Comparison of ENCODE assay signal across 24 mouse cellular contexts in the genomic region with DNA sequence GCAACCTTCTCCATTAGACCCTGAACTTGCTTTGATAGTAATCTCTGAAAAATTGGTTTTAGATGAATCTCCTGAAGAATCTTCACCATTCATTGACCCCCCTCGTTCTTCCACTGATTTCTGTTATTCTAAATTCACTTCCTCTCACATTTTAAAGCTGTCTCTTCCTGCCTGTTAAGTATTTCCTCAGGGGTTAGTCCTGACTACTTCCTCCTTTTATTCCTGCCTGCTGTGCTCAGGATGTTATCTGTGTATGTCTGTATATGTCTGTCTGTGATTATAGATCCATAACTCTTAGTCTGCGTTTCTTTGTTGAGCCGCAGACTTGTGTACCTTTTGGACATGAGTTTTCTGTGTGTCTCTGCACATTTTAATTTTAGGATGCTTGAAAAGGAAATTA.
"Had no signal": no experiment of that assay in that cellular context is flagged by ENCODE, and none has a peak within 500 bp of the region (broad histone marks: within the 10 kb centered on the region; RNA-seq: fewer than 3 reads in every experiment).

No protein-coding gene starts in this region.

- H3K4me3 ChIP-seq: heart, embryonic 10.5 days; heart, embryonic 12.5 days; hindbrain, embryonic 10.5 days; hindbrain, embryonic 12.5 days; intestine, embryonic 15.5 days; layer of hippocampus, adult 2 months; left cerebral cortex, adult 2 months; limb, embryonic 13.5 days; limb, embryonic 15.5 days; liver, embryonic 12.5 days had no signal

- DNase-seq: gastrocnemius, postnatal 14 days; heart, adult 11 months; heart, postnatal 10 days; heart, postnatal 4 days; kidney, adult 18-20 months; kidney, adult 8-10 months; kidney, postnatal 10 days; kidney, postnatal 25 days; kidney, postnatal 4 days; left cerebral cortex, postnatal 4 days had no signal

- ATAC-seq: hindbrain, embryonic 16.5 days; inflammation-experienced regulatory T-cells, adult 6 months; intestine, embryonic 15.5 days; intestine, postnatal 0 days; liver, embryonic 12.5 days had no signal

- H3K9ac ChIP-seq: heart, embryonic 12.5 days; hindbrain, embryonic 12.5 days; hindbrain, embryonic 14.5 days; intestine, embryonic 15.5 days; limb, embryonic 13.5 days; limb, embryonic 15.5 days; liver, embryonic 12.5 days had no signal

- H3K27me3 ChIP-seq: heart, embryonic 12.5 days; hindbrain, embryonic 12.5 days; intestine, embryonic 15.5 days; limb, embryonic 13.5 days; limb, embryonic 15.5 days; liver, embryonic 12.5 days had no signal

- H3K36me3 ChIP-seq: heart, embryonic 10.5 days; heart, embryonic 12.5 days; hindbrain, embryonic 10.5 days; hindbrain, embryonic 12.5 days; intestine, embryonic 15.5 days; limb, embryonic 13.5 days; limb, embryonic 15.5 days; liver, embryonic 12.5 days had no signal

- H3K9me3 ChIP-seq: heart, embryonic 10.5 days; heart, embryonic 12.5 days; hindbrain, embryonic 10.5 days; hindbrain, embryonic 12.5 days; intestine, embryonic 15.5 days; limb, embryonic 13.5 days; limb, embryonic 15.5 days; liver, embryonic 12.5 days had no signal

- H3K4me2 ChIP-seq: heart, embryonic 12.5 days; hindbrain, embryonic 12.5 days; hindbrain, embryonic 14.5 days; intestine, embryonic 15.5 days; limb, embryonic 13.5 days; limb, embryonic 15.5 days; liver, embryonic 12.5 days had no signal

- H3K27ac ChIP-seq: heart, embryonic 10.5 days; hindbrain, embryonic 10.5 days; hindbrain, embryonic 12.5 days; hindbrain, embryonic 14.5 days; intestine, embryonic 15.5 days; layer of hippocampus, adult 2 months; left cerebral cortex, adult 2 months; limb, embryonic 13.5 days; limb, embryonic 15.5 days; liver, embryonic 12.5 days had no signal

- H3K4me1 ChIP-seq: heart, embryonic 10.5 days; heart, embryonic 12.5 days; hindbrain, embryonic 10.5 days; hindbrain, embryonic 12.5 days; limb, embryonic 15.5 days; liver, embryonic 12.5 days had no signal
